Mouse (Mus musculus): ENCODE data around the gene Prr15. TPM values are rescaled to one million over a fixed set of nuclear protein-coding genes. Genes with fewer than 3 reads are reported as not detected.

Prr15 gene
- under 1 TPM; 0.87 to 0.99 TPM for total RNA-seq (2021)
- long read RNA-seq, experiment 1: 0 reads
- long read RNA-seq, experiment 2: 0 reads

DNA sequence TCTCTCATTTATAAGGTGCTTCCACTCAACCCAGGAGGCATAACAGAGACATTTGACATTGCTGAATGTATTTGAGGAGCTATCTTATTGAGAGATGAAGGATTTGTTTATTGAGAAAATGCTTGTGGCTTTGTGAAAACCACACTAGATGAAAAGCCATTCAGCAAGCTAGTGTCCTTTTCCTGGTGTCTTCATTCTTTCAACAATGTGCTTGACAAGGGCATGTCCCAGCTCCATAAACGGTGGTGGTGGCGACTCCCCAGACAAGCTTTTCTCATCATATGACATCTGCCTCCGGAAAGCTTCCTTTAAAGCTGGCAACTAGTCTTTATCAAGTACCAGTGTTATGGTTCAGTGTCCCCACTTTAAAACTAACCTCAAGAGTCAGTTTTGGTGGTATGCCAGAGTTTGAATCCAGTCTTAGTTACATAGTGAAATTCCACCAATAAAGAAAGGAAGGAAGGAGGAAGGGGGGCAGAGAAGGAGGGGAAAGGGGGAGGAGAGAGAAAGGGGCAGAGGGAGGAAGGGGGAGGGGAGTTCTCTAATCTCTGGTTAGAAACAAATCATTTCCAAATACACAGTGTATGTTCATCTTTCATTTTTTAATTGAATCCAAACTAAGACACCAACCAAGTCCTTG is at the start of gene Prr15:
Prr15 (plus strand) TSS at position 590 of the 640 bp plus-strand sequence.
- DNase-seq: no peak

DNA sequence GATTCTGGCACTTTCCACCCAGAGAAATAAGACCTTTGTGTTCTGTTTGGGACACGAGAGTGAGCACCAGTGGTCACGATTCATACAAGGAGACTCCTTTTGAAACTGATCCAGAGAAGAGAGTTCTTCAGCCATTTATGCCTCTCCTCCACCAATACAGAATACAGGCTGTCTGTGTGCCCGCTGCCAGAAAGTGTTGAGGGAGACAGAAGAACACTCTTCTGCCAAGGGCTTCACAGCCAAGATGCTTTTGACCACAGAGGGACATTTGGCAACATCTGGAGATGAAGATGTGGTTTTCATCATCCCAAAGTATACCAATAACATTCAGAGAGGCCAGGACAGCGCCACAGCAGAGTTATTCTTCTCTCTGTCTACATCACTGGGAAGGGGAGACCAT is 48.4 kb upstream of the Prr15 start:
- DNase-seq: no peak

DNA sequence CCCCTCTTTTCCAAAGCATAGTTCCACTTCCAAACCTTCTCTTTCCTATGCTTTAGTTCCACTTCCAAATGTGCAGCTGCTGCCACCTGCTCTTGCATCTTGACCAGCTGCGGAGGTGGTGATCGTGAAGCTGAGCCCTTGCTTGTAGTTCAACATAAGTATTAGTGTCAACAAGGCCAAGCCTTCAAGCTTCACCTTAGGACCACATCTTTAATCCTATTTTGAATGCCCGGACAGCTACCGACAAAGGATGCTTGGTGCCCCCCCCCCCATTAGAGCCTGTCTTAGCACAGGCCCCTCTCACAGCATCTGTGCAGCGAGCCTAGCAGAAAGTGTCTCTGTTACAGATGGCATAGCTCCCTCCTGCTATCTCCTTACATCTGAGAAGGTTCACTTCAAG is 47.8 kb upstream of the Prr15 start:
- no peak for DNase-seq

DNA sequence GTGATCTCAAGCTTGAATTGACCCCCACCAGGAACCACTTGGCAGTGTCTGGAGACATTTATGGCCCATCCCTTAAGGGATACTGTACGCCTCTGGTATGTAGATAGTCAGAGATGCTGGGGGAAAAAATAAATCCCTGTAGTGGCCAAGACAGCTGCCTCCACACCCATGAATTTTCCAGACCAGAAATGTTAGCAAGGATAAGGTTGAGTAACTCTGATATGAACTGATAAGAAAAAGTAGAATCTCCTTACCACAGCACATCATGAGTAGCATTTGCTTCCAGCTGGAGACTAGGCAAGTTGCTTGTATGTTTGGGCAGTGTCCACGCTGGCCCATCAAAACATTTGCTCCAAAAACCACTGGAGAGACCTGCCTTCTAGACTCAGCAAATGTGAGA is 47.0 kb upstream of the Prr15 start:
- DNase-seq: no peak

DNA sequence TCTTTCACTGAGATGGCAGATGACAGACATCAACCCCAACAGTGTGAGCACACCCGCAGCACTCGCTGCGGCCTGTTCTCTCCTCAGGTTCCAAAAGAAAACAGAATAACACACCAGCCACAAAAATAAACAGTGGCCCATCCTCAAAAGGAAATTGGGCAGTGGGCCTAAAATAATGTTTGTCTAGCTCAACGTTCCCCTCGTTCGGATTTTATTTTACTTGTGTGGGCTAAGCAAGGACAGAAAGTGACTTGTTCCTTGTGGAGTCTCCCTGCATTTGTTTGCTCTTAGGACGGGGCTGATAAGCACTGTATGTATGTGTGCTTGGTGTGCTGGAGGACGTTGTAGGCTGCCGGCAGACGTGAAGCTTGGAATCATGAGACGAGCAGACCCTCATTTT is 46.2 kb upstream of the Prr15 start:
- no peak for DNase-seq

DNA sequence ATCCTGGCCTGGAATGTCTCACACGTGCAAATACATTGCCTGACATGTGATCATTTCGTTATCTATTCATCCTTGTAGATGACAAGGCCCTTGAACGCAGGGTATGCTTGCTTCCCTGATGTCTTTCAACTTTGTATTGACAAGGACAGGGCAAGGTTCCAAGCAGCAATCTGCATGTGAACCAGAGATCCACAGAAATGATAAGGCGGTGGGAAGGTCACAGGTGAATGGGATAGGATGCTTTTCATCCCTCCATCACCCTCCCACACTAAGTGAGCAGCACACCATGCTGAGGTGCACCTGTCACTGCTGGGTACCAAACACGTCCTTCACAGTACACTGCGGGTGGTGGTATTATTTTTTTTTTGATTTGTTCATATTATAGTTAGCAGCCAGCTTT is 45.4 kb upstream of the Prr15 start:
- no peak for DNase-seq

DNA sequence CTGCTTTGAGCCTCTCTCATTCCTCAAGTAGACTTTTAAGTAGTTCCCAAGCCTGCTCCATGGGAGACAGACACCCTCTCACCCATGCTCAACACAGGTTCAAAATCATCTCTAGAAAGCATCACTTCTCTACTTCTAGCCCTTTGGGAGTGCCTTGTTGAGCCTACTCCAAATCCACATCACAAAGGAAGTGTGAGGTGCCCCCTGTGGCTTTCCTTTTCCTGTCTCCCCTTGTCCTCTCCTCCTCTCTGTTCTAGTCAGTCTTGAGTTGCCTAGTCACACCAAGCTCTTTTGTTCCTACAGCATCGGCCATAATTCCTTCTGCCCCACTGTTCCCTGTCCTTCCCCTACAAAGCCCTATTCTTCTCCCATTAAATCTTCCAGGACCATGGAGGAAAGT is 42.3 kb upstream of the Prr15 start:
- no peak for DNase-seq

DNA sequence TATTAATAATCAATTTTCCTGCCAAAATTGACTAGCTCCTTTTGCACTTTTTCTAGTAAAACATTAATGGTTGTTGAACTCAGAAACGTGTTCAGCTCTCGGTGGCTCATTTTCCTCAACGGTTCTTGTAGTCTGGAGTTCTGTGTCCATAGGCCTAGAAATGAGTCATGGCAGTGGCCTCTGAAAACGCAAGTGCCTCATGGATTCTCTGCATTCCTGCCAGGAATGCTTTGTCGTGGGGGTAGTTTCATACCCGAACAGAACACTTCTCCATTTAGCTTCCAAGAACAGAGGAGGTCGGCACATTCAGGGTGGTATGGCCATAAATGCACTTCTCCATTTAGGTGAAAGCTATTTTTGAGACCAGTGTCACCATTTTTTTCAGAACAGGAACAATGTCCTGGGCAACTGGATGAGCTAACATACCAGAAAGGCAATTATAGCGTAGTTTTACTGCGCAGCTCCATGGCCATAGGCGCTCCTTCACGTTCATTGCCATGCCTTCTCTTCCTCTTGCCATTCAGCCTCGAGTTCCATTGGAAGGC is 41.4 kb upstream of the Prr15 start:
- no peak for DNase-seq

DNA sequence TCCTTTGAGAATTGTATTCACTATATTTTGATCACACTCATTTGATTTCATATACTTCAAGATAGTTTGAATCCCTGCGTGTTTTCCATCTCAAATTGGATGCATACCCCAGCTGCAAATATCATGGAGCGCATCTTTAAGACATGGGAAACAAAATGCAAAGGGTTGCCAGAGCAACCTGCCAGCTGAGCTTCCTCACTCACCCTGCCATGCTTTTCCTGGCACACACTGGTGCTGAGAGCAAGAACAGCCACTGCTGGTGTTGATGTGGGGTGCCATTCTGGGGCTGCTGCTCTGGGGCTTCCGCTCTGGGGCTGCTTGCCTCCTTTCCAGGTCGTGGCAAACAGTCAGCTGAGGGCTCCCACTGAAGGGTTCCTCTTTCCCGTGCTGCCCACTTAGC is 38.8 kb upstream of the Prr15 start:
- DNase-seq: no peak

DNA sequence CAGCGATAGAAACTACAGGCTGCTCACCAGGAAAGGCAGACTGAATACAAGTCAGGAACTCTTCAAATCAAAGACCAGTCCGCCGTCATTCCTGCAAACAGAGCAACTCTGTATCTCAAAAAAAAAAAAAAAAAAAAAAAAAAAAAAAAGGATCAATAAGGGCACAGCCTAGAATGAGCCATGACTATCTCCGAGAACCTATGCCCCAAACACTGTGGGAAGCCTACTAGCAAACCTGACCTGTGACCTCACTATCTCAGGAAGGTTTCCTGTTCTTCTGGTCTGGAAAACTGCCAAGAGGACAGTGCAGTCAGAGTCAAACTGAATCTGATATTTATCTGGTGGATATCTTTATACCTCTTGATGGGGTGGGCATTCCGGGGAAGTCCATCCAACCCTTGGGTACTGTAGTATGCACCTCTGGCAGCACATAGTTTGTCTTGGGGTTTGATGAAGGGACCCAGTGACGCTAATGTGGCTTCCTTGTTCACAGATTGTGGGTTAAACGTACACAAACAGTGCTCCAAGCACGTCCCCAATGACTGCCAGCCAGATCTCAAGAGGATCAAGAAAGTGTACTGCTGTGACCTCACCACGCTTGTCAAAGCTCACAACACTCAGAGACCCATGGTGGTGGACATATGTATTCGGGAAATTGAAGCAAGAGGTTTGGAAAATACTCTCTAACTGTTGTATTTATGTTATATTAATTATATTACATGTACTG is 35.7 kb upstream of the Prr15 start:
- no peak for DNase-seq

DNA sequence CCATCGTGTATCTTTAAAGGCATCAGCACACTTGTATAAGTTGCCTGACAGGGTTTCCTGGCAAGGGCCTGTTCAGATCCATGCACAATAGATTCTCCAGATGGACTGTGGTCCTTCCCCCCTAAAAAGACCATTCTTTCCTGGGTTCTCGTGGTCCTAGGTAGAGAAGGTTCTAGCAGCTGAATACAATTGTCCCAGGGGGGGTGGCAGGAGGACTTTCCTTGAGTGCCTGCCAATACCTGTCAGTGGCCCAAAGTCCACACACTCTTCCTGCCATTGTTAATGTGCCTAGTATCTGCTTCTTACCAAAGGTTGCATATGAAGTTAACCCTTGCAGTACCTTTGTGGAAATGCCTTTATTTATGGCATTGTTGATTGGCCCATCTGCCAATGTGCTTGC is 28.4 kb upstream of the Prr15 start:
- no peak for DNase-seq

DNA sequence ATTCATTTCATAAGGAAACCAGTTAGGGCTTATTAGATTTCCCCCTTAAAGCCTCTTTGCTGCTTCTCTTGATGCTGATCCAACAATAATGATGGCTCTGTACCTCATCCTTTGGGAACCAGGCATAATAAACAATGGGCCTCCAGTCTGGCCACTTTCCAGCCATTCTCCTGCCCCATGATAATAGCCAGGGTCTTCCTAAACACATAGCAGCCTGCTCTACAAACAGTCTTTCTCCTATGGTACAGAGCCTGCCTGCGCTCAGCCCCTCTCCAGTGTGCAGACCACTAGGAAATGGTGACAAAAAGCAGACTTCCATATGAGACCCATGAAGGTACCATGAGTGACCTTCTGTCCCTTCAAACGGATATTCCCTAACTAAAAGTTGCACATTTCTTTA is 26.2 kb upstream of the Prr15 start:
- DNase-seq: no peak

DNA sequence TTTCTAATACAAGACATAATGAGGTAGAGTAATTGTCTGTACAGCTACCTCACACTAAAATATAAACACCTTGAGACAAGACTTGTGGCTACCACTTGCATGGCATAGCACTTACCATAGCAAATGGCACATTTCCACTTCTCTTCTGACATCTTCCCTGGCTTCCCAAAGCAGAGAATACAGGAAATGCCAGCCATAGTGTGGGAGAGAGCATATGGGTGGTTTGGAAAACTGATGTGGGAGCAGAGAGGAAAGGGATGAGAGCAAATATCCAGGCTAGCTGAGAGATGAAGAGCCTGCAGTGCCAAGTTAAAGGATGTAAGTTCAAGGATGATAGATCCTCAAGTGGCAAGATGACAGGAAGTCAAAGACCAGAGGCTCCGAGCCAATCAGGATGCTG is 19.9 kb upstream of the Prr15 start:
- DNase-seq: no peak

DNA sequence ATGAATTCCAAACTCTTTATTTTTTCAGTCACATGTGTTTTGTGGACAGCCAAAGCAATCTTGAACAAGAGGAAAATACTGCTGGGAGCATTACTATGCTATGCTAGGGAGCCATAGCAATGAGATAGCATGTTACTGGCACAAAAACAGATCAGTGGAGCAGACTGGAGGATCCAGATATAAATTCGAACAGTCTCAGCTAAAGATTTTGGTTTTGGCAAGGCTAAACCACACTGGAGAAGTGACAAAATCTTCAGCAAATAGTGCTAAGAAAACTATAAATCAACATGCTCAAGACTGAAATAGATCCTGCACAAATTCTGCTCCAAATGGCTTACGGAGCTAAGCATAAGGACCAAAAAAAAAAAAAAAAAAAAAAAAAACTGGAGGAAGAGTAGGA is 12.6 kb upstream of the Prr15 start:
- DNase-seq: no peak

DNA sequence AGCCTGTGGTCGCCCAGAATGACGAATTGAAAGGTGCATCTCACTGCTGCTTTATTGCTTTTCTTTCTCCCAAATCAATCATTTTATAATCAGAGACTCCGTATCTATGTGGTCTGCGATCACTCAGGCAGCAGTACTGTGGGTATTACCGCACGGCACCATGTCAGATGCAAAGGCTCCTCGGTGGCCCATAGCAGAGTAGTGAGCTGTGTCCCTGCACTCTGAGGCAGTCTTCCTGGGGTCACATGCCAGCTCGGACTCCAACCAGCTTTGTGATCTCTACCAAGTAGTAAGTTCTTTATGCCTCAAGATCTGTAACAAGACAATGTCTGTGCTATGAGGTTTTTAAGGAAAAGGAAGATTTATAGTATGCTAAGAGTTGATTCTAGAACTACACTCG is 7.0 kb upstream of the Prr15 start:
- no peak for DNase-seq

DNA sequence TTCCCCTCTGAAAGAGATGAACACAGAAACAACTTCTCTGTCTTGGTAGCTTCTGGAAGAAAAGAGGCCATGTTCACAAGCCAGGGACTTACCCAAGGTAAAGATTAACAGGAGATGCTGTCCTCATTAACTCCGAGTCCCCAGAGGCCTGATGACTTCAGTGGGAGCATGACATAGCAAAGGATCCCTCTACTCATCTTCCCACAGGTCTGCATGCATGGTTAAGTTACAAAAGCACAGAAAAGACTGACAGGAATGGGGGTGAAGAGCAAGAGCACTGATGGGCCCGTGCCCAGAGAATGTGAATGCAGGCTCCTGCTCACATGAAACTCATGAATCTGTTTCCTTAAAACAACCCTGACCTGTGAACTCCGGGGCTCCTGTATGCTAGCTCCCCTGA is 6.4 kb upstream of the Prr15 start:
- DNase-seq: no peak

DNA sequence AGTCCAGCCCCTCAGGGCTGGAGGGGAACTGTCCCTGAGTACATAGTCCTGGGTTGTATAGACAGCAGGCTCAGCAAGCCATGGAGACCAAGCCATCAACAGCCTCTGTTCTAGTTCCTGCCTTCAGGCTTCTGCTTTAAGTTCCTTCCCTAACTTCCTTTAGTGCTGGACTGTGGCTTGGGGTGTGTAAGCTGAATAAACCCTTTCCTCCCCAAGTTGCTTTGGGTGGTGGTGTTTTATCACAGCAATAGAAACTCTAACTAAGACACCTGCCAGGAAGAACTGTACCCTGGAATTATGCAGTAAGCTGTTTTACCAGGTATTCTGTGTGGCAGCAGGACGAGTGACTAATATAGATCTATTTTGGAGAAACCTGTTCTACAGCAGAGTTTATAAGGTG is 5.4 kb upstream of the Prr15 start:
- no peak for DNase-seq

DNA sequence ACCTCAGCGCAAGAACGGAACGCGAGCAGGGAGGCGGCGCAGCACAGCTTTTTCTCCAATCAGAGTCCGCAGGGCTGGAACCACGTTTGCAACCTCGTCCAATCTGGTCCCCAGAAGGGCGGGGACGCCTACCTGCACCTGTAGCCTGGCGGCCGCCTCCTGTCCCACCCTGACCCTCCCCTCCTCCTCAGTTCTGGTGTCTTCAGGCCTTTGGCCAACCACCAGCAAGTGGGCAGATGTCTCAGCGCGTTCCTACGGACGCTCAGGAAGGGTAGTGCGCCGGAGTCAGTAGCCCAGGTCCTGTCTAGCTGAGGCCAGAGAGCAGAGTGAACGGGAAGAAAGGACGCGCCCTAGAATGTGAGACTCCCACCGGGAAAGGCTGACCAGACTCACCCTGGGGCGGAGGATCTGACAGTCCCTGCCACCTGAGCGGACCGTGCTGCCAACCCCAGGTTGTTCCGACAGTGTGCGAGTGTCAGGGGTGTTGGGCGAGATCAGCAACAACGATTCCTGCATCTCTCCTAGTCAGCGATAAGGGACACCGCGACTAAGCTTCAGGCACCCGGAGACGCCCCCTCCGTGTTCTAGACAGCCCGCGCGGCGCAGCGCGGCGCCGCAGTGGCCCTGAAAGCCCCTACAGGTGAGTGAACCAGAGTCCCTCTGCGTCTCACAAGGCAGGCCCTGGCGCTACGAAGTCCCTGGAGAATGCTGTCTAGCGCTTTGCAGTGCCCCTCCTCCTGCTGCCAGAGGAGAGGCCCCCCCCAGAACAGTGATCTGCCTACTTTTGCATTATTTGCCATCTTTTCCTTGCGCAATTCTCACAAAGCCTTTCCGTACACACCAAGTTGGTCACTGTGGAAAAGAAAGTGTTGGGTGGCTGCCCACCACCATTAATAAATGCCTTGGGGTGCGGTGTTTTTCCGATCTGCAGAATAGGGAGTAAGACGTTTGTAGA is 1.3 kb downstream of the Prr15 start:
- peak; percentile 22 for DNase-seq

DNA sequence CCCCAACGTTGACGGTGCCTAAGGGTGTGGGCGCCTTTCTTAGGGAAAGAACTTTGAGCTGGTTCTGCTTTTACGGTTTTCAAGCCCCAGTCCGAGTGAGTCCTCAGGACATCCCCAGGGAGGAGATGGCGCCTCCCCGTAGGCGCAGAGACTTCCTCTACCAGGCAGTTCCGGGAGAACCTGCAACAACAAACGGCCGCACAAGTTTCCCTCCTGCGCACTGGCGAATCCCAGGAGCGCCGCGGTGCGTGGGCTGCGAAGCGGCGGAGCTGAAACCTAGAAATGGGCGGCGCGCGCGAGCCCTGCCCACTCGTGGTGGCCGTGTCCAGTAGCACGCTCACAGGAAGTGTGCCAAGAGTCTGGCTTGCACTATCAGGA is 2.0 kb downstream of the Prr15 start:
- DNase-seq: peak; percentile 35

DNA sequence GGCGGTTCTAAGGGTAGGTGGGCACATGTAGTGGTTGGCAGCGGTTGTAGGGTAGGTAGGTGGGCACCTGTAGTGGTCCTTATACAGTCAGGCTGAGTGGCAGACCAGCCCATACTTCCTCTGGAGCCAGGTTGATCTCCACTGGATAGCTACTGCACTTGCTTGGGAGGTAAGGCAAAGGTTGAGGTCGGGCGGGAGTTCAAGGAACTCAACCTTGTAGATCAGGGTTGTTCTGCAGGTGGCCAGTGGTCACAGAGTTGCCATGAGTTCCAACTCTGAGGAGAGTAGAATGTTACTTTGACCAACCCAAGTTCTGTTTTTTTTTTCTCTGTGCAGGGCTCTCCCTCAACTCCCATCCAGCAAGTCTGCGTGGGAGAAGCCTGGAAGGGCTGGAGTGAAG is 3.1 kb downstream of the Prr15 start:
- no peak for DNase-seq

DNA sequence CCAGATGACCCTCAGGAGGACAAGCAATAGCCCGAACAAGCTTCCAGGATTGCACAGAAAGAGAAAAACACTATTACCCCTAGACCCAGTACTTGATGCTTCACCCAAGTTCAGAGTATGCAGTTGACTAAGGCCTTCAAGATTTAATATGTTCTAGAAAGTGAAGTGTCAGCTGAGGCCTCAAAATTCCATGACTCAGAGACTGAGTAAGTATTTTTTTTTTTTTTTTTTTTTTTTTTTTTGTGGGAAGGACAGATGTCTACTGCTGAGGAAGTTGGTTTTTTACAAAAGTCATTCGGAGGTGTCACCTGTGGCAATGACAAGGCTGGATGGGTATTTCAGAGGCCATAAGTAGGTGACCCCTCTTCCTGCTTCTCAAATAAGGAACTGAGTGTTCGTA is 4.0 kb downstream of the Prr15 start:
- DNase-seq: no peak

DNA sequence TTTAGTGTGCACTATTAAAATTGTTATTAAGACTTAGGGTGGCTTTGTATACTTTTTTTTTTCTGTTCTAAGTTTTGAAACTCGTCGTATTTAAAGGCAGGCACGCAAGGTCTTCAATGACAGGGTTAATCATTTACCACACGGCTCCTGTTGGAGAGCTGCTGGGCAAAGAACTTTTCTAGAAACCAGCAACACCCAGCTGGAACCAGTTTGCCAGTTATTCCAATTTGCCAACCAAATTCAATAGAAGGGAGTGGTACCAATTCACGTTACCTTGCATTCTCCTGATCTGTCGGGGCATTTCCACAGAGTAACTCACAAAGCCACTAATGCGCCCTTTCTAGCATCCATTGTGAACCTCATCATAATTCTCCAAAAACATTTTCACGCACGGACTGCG is 4.5 kb downstream of the Prr15 start:
- DNase-seq: no peak

DNA sequence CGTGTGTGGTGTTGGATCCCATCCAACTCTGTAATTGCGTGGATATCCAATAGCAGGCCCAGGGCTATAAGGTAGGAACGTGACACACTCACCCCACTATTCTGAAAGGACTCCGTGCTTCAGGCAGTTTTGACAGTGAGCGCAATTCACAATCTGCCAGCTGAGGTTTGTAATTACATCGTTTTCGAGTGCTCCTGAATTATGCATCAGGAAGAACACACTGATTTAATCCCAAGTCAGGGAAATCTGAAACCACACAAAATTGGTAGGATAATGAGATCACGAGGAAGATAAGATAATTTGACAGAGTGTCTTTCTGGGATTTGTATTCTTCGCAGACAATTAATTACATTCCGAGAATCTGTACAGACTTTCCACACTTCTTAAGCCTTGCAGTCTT is 6.1 kb downstream of the Prr15 start:
- no peak for DNase-seq

All from gastrocnemius, postnatal 25 days (tissue).